Mouse (Mus musculus) B cell, adult 67 days (primary cell): ENCODE results near the gene Angptl7. TPM values are rescaled to one million over a fixed set of nuclear protein-coding genes. Genes with fewer than 3 reads are reported as not detected.

ENCODE experiments used
- total RNA-seq, 2 experiments: library from RNA; stranded (reverse); gene quantifications; 4 replicates each; pipeline ENCODE4 v1.2.4; 2023

The Angptl7 gene
- not detected for total RNA-seq

GRCm38 (mm10) chr4:148500410-148500867 lies at the start of gene Angptl7:
Angptl7 (minus strand) TSS chr4:148500460.

GRCm38 (mm10) chr4:148448179-148448852 lies 51.9 kb downstream of the Angptl7 start, which contains the start of gene Mtor:
Mtor (plus strand) TSS chr4:148448611.

Other genes starting within 250 kb of the Angptl7 start
- gene Disp3, start 212.5 kb downstream of the Angptl7 start, total RNA-seq: not detected
- gene Ubiad1, start 55.7 kb downstream of the Angptl7 start, total RNA-seq: 10 to 100 TPM; 10.4 to 11.6 TPM
- 10 to 100 TPM; 54.6 to 58.8 TPM for gene Mtor, start 51.8 kb downstream of the Angptl7 start, total RNA-seq
- 100 to 1,000 TPM; 101 to 104 TPM for gene Exosc10, start 58.0 kb upstream of the Angptl7 start, total RNA-seq
- 10 to 100 TPM; 29.3 to 32.6 TPM for gene Srm, start 91.0 kb upstream of the Angptl7 start, total RNA-seq
- gene Masp2, start 102.1 kb upstream of the Angptl7 start, total RNA-seq: 1 to 10 TPM in 1 of 2 experiments, under 1 TPM in 1; 0.33 to 1.3 TPM
- gene Tardbp, start 126.6 kb upstream of the Angptl7 start, total RNA-seq: 100 to 1,000 TPM; 387 to 408 TPM
- gene Gm572, start 142.9 kb upstream of the Angptl7 start, total RNA-seq: not detected